Mouse (Mus musculus): ENCODE measurements at regions not wholly inside any gene's neighbourhood (a gene's known extent, or its start where the extent isn't known, plus 50 kb on each side); places are given as distances from the start of the nearest gene placed in this dataset.

DNA sequence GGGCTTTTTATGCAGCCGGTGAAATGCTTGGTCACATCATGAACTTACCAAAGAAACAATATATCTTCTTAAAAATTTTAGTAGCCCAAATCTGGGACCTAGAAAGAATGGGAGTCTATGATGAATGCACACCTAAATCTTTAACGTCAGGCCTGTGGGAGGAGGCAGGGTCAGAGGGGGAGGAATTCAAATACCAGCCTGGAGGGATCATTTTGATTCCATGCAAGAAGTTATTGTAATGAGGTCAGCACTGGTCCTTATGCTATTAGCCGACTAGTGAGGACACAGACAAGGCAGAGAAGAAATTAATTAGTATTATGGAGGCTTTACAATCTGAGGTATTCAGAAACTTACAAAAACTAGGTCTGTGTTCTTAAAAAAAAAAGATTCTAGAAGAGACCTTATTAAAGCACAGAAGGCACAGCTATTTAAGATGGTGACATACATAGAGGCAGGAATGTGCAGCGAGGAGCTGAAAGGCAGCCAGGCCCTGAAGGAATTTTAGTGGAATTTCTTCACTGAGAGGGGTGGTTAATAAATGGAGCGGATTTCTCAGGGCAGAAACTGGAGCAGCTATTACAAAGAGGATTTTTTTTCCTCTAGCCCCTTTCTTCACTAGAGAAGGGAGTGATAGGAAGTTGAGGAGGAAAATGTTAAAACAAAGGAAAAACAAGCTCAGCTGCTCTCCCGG lies 95.7 kb upstream of the Rbms1 start:
- 20% methylated on average over 6 of the region's 6 CpGs for WGBS
- no peaks in the 10 kb centered on the region for H3K36me3 ChIP-seq (ENCODE audit: insufficient read depth, low read length)
- H3K27ac ChIP-seq (ENCODE audit: low read length): peak overlapping the region; percentile 74; the same call in 1 of the 2 replicates
- no peaks in the 10 kb centered on the region for H3K27me3 ChIP-seq (ENCODE audit: insufficient read depth, low read length)
- no peaks in the 10 kb centered on the region for H3K9me3 ChIP-seq (ENCODE audit: low read length)
- no peak overlapping the region for H3K9ac ChIP-seq (replicated peaks; ENCODE audit: low read length)
- ATAC-seq (ENCODE audit: low FRiP score, low TSS enrichment): peak; percentile 63; the same call in 1 of the 2 replicates
- peaks cover 21% of the 10 kb centered on the region for H3K4me1 ChIP-seq (ENCODE audit: insufficient read depth, low read length)
- no peak overlapping the region for H3K4me3 ChIP-seq (ENCODE audit: low read length)
- H3K4me2 ChIP-seq (replicated peaks; ENCODE audit: low read depth, low read length): no peak overlapping the region

DNA sequence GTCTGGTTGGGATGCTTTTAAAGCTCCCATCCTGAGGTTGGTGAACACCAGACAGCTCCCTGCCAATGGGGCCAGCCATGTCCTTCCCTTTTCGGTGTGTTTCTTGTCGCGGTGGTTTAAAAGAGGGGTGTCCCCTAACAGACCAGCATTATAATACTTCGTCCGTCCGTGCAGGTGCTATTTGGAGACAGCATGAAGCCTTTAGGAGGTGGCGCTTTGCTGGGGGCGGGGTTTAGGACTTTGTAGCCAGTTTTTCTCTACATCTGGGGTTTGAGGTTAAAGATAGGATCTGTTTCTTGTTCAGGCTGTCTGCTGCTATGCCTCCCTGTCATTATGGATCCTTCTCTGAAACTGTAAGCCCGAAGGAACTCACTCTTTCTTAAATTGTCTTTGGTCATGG lies 89.3 kb upstream of the Rbms1 start:
- no peak overlapping the region for H3K27ac ChIP-seq (ENCODE audit: low read length)
- H3K9me3 ChIP-seq (ENCODE audit: low read length): no peaks in the 10 kb centered on the region
- no peak overlapping the region for H3K4me3 ChIP-seq (ENCODE audit: low read length)
- H3K4me1 ChIP-seq (ENCODE audit: insufficient read depth, low read length): no peaks in the 10 kb centered on the region
- WGBS: 80% methylated on average over 9 of the region's 9 CpGs
- H3K27me3 ChIP-seq (ENCODE audit: insufficient read depth, low read length): no peaks in the 10 kb centered on the region
- H3K4me2 ChIP-seq (replicated peaks; ENCODE audit: low read depth, low read length): no peak overlapping the region
- H3K36me3 ChIP-seq (ENCODE audit: insufficient read depth, low read length): no peaks in the 10 kb centered on the region
- no peak for ATAC-seq (ENCODE audit: low FRiP score, low TSS enrichment)
- no peak overlapping the region for H3K9ac ChIP-seq (replicated peaks; ENCODE audit: low read length)

DNA sequence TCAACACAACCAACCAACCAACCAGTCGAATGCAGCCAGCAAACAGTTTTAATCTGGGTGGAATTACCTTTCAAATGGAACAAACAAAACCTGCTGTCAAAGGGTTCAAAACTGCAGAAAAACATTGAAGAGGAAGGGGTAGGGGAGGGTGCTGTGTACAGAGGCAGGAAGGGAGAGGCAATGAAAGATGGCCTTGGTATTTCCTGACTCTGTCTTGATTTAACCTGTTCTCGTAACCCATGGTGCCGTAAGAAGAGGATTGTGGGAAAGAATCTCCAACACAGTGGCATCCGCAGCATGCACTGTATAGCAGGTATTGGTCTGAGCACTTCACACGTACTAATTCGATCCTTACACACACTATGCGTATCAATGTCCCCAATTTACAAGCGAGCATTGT lies 88.8 kb upstream of the Rbms1 start:
- Histone ChIP-seq H3K9ac (replicated peaks; ENCODE audit: low read length) (no peak overlapping the region), H3K4me2 (replicated peaks; ENCODE audit: low read depth, low read length) (no peak overlapping the region), H3K27me3 (ENCODE audit: insufficient read depth, low read length) (no peaks in the 10 kb centered on the region), H3K9me3 (ENCODE audit: low read length) (no peaks in the 10 kb centered on the region), H3K4me3 (ENCODE audit: low read length) (no peak overlapping the region), H3K36me3 (ENCODE audit: insufficient read depth, low read length) (no peaks in the 10 kb centered on the region), H3K27ac (ENCODE audit: low read length) (no peak overlapping the region), H3K4me1 (ENCODE audit: insufficient read depth, low read length) (no peaks in the 10 kb centered on the region)
- ATAC-seq (ENCODE audit: low FRiP score, low TSS enrichment): no peak
- WGBS: 85% methylated on average over 8 of the region's 8 CpGs

- H3K9me3 ChIP-seq (ENCODE audit: low read length): no peaks in the 10 kb centered on the region
- no peaks in the 10 kb centered on the region for H3K36me3 ChIP-seq (ENCODE audit: insufficient read depth, low read length)
- no peak overlapping the region for H3K27ac ChIP-seq (ENCODE audit: low read length)
- no peak overlapping the region for H3K4me3 ChIP-seq (ENCODE audit: low read length)
- H3K4me1 ChIP-seq (ENCODE audit: insufficient read depth, low read length): no peaks in the 10 kb centered on the region
- H3K4me2 ChIP-seq (replicated peaks; ENCODE audit: low read depth, low read length): no peak overlapping the region
- no peak for ATAC-seq (ENCODE audit: low FRiP score, low TSS enrichment)
- no peak overlapping the region for H3K9ac ChIP-seq (replicated peaks; ENCODE audit: low read length)
- H3K27me3 ChIP-seq (ENCODE audit: insufficient read depth, low read length): no peaks in the 10 kb centered on the region
- 64% methylated on average over 5 of the region's 5 CpGs for WGBS
These were observed 83.2 kb upstream of the Rbms1 start for GRCm38 (mm10) chr2:61046111-61046767.

DNA sequence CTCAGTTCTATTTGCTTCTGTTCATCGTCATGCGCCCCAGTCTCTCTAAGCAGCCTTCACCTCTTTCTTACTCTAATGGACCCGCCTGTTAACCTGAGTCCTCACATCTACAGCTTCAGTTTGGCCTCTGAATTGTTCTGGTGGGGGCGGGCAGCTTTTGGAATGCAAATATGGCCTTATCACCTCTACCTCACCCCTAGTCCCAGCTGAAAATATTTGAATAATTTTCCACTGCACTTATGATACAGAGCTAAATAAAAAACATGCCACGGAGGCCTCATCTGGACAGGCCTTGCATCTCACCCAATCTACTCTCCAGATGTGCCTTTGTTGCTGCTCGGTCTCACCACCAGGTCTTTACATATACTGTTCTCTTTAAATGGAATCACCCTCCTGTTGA lies 82.5 kb upstream of the Rbms1 start:
- no peak overlapping the region for H3K27ac ChIP-seq (ENCODE audit: low read length)
- WGBS: 87% methylated on average over 6 of the region's 6 CpGs
- H3K36me3 ChIP-seq (ENCODE audit: insufficient read depth, low read length): no peaks in the 10 kb centered on the region
- H3K4me1 ChIP-seq (ENCODE audit: insufficient read depth, low read length): no peaks in the 10 kb centered on the region
- no peak overlapping the region for H3K4me2 ChIP-seq (replicated peaks; ENCODE audit: low read depth, low read length)
- no peak overlapping the region for H3K9ac ChIP-seq (replicated peaks; ENCODE audit: low read length)
- H3K9me3 ChIP-seq (ENCODE audit: low read length): no peaks in the 10 kb centered on the region
- no peaks in the 10 kb centered on the region for H3K27me3 ChIP-seq (ENCODE audit: insufficient read depth, low read length)
- no peak for ATAC-seq (ENCODE audit: low FRiP score, low TSS enrichment)
- H3K4me3 ChIP-seq (ENCODE audit: low read length): no peak overlapping the region

- no peak overlapping the region for H3K4me2 ChIP-seq (replicated peaks; ENCODE audit: low read depth, low read length)
- no peak for ATAC-seq (ENCODE audit: low FRiP score, low TSS enrichment)
- WGBS: 87% methylated on average over 1 of the region's 1 CpGs
- no peak overlapping the region for H3K4me3 ChIP-seq (ENCODE audit: low read length)
- H3K36me3 ChIP-seq (ENCODE audit: insufficient read depth, low read length): no peaks in the 10 kb centered on the region
- no peaks in the 10 kb centered on the region for H3K27me3 ChIP-seq (ENCODE audit: insufficient read depth, low read length)
- H3K27ac ChIP-seq (ENCODE audit: low read length): no peak overlapping the region
- H3K9me3 ChIP-seq (ENCODE audit: low read length): no peaks in the 10 kb centered on the region
- H3K4me1 ChIP-seq (ENCODE audit: insufficient read depth, low read length): no peaks in the 10 kb centered on the region
- H3K9ac ChIP-seq (replicated peaks; ENCODE audit: low read length): no peak overlapping the region
These were observed 69.9 kb upstream of the Rbms1 start for GRCm38 (mm10) chr2:61032920-61033319.

DNA sequence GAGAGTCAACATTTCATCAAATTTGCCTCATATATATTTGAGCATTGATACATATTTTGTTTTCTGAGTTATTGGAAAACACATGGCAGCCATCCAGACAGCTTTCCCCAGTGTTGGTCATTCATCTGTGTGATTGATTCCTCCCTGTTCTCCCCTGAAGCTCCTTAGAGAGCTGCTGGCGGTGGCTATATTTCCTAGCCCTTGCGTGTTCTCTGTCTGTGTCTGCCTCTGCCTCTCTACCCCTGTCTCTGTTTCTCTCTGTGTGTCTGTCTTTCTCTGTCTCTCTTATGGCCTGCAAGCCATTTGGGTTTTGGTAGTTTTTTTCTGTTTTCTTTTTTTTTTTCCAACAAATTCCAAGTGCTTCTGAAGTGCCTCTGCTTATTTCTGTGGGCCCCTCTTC lies 66.7 kb upstream of the Rbms1 start:
- no peaks in the 10 kb centered on the region for H3K4me1 ChIP-seq (ENCODE audit: insufficient read depth, low read length)
- H3K9me3 ChIP-seq (ENCODE audit: low read length): no peaks in the 10 kb centered on the region
- no peak overlapping the region for H3K27ac ChIP-seq (ENCODE audit: low read length)
- no peak for ATAC-seq (ENCODE audit: low FRiP score, low TSS enrichment)
- WGBS: 77% methylated on average over 2 of the region's 2 CpGs
- H3K9ac ChIP-seq (replicated peaks; ENCODE audit: low read length): no peak overlapping the region
- H3K27me3 ChIP-seq (ENCODE audit: insufficient read depth, low read length): no peaks in the 10 kb centered on the region
- no peak overlapping the region for H3K4me3 ChIP-seq (ENCODE audit: low read length)
- H3K36me3 ChIP-seq (ENCODE audit: insufficient read depth, low read length): no peaks in the 10 kb centered on the region
- no peak overlapping the region for H3K4me2 ChIP-seq (replicated peaks; ENCODE audit: low read depth, low read length)

DNA sequence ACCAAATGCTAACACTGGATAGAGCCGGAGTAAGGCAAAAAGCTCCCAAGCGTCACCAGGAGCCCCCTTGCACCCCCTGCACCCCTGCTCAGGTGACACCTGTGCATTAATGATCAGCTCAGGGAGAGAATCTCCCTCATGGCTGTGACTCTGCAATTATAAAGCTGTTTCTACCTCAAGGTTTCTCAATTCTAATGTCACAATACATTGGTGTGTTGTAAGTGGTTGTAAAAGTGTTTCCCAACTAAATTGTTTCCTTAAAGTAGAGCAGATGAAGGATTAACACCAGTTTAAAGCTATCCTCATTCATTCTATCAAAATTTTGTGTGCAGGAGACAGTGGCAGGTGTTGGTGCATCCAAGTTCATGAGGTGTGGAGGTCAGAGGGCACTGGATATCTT lies 65.6 kb upstream of the Rbms1 start:
- Histone ChIP-seq H3K36me3 (ENCODE audit: insufficient read depth, low read length) (no peaks in the 10 kb centered on the region), H3K4me3 (ENCODE audit: low read length) (no peak overlapping the region), H3K9ac (replicated peaks; ENCODE audit: low read length) (no peak overlapping the region), H3K27me3 (ENCODE audit: insufficient read depth, low read length) (no peaks in the 10 kb centered on the region), H3K9me3 (ENCODE audit: low read length) (no peaks in the 10 kb centered on the region), H3K4me2 (replicated peaks; ENCODE audit: low read depth, low read length) (no peak overlapping the region), H3K27ac (ENCODE audit: low read length) (no peak overlapping the region), H3K4me1 (ENCODE audit: insufficient read depth, low read length) (no peaks in the 10 kb centered on the region)
- 80% methylated on average over 2 of the region's 2 CpGs for WGBS
- ATAC-seq (ENCODE audit: low FRiP score, low TSS enrichment): no peak

- Histone ChIP-seq H3K9ac (replicated peaks; ENCODE audit: low read length) (no peak overlapping the region), H3K9me3 (ENCODE audit: low read length) (no peaks in the 10 kb centered on the region), H3K27ac (ENCODE audit: low read length) (no peak overlapping the region), H3K27me3 (ENCODE audit: insufficient read depth, low read length) (no peaks in the 10 kb centered on the region), H3K36me3 (ENCODE audit: insufficient read depth, low read length) (no peaks in the 10 kb centered on the region), H3K4me1 (ENCODE audit: insufficient read depth, low read length) (no peaks in the 10 kb centered on the region), H3K4me3 (ENCODE audit: low read length) (no peak overlapping the region), H3K4me2 (replicated peaks; ENCODE audit: low read depth, low read length) (no peak overlapping the region)
- no peak for ATAC-seq (ENCODE audit: low FRiP score, low TSS enrichment)
- WGBS: 90% methylated on average over 4 of the region's 4 CpGs
These were observed 64.7 kb upstream of the Rbms1 start for GRCm38 (mm10) chr2:61027686-61028085.

DNA sequence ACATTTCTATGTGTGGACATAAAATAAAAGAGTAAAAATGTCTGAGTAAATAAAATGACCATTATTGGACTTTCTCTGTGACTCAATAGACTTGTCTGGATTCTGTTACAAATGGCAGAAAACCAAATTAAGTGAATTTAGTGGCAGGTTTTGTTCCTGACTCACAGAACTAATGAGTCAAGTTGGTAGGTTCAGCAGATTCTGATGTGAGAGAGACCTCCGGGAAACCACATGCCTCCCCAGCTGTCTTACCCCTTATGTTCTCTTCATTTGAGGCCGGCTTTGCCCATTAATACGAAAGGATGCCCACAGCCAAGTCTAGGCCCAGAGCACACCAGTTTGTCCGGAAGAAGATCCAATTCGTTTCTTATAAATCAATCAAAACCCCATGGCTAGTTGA lies 59.4 kb upstream of the Rbms1 start:
- no peak overlapping the region for H3K4me2 ChIP-seq (replicated peaks; ENCODE audit: low read depth, low read length)
- H3K9me3 ChIP-seq (ENCODE audit: low read length): 0 out of 2 replicates have a peak, but pooled peaks cover 3% of the 10 kb centered on the region
- no peaks in the 10 kb centered on the region for H3K36me3 ChIP-seq (ENCODE audit: insufficient read depth, low read length)
- no peaks in the 10 kb centered on the region for H3K27me3 ChIP-seq (ENCODE audit: insufficient read depth, low read length)
- H3K9ac ChIP-seq (replicated peaks; ENCODE audit: low read length): no peak overlapping the region
- ATAC-seq (ENCODE audit: low FRiP score, low TSS enrichment): no peak
- H3K27ac ChIP-seq (ENCODE audit: low read length): no peak overlapping the region
- H3K4me3 ChIP-seq (ENCODE audit: low read length): no peak overlapping the region
- WGBS: 95% methylated on average over 5 of the region's 5 CpGs
- no peaks in the 10 kb centered on the region for H3K4me1 ChIP-seq (ENCODE audit: insufficient read depth, low read length)

All from kidney, embryonic 16.5 days (tissue).